Mouse (Mus musculus): Measurements from ENCODE around the gene Apc2.

Gene Apc2

GRCm38 (mm10) chr10:80321670-80322581 is 26.1 kb downstream of the Apc2 start:
- peak in 1 of 2 experiments; percentile 28 for DNase-seq

- peak in 1 of 2 experiments; percentile 43 for DNase-seq
These were observed 27.0 kb downstream of the Apc2 start for GRCm38 (mm10) chr10:80322811-80323211.

- DNase-seq = peak; percentile 67 to 76
These were observed 27.7 kb downstream of the Apc2 start for GRCm38 (mm10) chr10:80323261-80324119.

- no peak for DNase-seq
These were observed 28.6 kb downstream of the Apc2 start for GRCm38 (mm10) chr10:80324120-80325037.

DNA sequence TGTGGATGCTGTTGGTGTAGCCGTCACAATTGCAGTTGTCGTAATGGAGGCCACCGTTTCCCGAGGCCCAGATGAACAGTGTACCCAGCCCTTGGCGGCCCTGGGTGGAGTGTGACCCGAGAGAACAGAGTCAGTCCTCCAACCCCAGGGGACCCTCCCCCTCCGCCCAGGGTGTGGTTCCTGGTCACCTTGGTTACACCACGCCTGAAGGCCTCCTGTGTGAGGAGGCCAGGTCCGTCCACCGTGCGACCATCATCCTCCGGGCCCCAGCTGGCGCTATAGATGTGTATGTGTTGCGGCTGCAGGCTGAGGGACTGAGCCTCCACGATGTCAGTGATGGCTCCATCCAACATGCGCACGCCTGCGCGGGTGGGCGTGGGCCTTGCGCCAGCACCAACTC is 29.3 kb downstream of the Apc2 start:
- no peak for DNase-seq

- DNase-seq = peak; percentile 92 to 96
These were observed 33.7 kb downstream of the Apc2 start, which contains the start of the genes Pcsk4 and Reep6 for GRCm38 (mm10) chr10:80329273-80330081. Gene Pcsk4 (minus strand): TSS chr10:80329498. Gene Reep6 (plus strand): TSS chr10:80329953.

DNA sequence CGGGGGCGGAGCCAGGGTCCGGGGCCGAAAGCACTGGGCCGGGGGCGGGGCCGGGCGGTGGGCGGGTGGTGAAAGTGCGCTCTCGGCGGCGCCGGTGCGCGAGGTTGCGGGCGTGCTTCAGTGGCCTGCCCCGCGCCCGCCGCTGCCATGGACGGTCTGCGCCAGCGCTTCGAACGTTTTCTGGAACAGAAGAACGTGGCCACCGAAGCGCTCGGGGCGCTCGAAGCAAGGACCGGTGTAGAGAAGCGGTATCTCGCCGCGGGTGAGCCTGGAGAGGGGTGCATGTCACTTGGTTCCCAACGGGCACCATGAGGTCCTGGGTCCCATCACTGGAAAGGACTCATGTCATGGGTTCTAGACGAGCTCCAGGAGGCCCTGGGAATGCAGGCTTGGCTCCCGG is 34.3 kb downstream of the Apc2 start:
- DNase-seq = no peak

DNA sequence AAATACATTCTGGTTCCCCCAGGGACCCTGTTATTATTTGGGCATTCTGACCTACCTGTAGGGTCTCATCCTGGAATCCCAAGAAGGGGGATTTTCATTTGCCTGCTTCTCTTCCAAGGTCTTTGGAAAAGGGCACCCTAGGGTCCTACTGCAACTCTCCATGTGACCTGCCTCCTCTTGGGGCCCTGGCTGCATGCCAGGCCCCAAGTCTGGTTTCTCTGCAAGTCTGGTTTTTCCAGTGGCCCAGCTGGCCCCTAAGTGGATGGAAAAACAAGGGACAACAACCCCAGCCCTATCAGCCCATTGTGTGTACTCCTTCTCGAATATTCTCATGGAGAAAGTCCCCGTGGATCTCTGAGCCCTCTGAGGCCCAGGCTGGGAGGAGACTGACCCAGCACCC is 35.1 kb downstream of the Apc2 start:
- no peak for DNase-seq

DNA sequence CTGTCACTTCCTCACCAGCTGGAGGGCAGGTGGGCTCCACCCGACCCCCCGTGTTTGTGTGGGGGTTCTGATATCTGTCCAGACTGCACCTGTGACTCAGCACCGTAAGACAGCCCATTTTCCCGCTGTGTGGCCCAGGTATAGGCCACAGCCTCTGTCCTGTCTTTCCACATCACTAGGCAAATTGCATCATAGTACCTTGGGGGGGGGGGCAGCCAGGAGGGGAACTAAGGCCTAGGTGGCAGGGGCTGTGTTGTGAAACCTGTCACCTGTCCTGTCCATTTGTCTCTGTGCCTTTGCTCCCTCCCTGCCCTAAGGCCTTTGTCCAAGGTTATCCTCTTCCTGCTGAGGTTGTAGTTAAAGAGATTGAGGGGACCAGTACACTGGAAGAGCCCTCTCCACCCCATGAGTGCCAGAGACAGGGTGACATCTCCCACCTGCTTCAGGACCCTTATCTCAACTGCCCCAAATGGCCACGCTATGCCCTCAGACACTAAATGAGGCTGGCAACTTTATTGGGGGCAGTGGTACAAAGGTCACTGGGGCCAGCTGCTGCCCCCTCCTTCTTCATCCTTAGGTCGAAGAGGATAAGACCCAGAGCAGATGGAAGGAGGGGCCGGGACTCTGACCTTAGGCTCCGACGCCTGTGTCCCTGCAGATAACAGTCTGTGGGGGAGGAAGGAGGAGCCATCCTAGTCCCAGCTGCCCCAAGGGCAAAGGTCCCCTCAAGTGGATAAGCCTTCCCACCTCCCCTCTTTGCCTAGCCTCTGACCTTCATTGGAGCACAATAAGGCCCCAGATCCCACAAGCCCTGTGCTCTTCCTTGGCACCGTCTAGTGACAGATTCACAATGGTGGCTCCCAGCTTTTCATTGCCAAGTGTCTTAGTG is 36.1 kb downstream of the Apc2 start:
- no peak for DNase-seq

GRCm38 (mm10) chr10:80332525-80332989 is 36.8 kb downstream of the Apc2 start:
- peak; percentile 63 to 71 for DNase-seq

DNA sequence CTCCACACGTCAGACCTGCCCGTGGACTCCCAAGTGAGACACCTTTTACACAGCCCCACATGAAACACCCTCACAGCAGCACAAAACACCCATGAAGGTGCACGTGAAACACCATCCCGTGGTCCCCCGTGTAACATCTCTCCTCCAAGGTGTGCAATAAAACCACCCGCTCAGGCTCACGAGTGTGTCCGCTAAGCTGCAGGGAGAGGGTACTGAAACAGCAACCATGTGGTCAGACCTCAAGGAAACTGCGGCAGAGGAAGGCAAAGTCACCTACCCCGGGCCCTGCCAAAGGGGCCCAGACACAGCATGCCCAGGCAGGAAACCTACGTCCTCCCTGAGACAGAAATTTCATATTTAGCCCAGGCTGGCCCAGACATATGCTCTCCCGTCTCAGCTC is 40.5 kb downstream of the Apc2 start:
- no peak for DNase-seq

DNA sequence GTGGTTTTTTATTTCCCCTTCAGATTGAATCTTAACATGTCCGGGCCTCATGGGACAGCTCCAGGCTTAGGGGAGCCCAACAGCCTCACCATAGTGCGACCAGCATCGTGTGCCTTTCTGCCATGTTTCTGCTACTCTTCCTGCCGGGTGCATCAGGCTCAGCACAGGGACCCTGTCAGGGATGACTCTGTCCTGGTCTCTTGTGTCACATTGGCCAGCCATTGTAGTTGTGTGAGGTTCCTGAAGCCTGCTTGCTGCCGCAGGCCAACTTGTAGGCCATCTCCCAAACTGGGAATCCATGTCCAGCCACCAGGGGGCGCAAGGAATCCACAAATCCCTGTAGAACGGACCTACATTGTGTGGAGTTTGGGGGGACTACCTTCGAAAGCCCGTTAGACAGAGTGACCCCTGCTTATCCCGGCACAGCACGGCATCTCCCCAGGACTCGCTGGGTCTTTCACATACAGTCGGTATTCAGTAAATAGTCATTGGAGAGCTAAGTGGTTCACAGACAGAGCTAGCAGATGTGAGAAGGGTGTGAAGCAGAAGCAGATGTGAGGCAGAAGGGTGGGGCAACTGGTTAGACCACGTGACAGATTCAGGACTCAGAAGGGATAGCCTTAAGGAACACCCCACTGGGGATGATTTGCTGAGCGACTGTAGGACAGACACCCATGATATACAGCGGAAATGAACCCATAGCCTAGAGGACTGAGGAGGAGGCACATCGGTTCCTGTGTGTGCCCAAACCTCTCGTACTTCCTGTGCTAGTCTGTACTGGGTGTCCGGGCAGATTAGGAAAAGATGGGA is 44.4 kb downstream of the Apc2 start:
- DNase-seq = peak; percentile 82 to 89

- no peak for DNase-seq
These were observed 45.2 kb downstream of the Apc2 start for GRCm38 (mm10) chr10:80341026-80341425.

DNA sequence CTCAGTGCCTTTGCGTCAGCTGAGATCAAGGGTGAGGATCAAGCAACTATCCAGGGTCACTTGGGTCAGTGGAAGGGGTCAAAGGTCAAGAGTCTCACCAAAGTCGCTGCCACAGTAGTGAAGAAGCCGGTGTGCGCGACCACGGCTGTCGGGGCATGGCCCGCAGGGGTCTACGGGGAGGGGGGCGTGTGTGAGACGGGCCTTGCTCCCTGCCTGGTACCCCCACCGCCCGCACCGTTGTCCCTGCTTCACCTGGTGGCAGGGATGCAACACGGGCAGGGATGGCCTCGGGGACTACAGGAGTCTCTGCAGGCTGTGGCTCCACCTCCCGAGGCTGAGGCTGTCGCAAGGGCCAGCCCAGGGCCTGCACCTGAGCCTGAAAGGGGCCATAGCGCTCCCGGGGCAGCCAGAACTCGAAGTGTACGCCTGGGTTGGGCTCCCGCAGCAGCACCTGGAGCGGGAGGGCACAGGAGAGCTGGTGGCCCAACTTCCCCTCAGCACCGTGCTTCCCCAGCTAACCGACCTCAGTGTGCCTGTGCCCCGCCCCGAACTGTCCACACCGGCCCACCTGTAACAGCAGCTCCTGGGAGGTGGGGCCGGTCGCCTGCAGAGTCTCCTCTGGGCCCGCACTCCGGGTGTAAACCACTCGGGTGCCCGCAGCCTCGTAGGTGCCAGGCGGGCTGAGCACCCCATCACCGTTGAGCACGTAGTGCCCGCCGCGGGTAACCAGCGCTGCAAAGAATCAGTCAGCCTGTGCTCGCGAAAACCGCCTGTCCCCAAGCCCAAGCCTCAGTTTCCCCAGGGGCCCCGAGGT is 45.9 kb downstream of the Apc2 start:
- no peak for DNase-seq

DNA sequence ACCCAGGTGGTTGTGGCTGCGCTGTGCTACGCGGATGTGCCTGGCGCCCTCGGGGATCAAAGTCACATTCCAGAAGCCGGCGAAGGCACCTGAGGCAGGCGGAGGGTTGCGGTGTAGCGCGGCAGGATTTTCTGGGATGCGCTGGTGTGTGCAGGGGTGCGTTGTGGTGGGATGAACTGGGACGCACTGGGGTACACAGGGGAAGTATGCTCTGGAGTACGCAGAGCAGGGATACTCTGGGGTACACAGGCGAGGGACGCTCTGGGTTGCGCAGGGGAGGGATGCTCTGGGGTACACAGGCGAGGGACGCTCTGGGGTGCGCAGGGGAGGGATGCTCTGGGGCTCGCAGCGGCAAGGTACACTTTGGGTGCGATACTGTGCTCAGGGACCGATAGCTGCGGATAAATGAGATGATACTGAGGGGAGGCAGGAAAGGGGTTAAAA is 46.5 kb downstream of the Apc2 start:
- DNase-seq = no peak

DNA sequence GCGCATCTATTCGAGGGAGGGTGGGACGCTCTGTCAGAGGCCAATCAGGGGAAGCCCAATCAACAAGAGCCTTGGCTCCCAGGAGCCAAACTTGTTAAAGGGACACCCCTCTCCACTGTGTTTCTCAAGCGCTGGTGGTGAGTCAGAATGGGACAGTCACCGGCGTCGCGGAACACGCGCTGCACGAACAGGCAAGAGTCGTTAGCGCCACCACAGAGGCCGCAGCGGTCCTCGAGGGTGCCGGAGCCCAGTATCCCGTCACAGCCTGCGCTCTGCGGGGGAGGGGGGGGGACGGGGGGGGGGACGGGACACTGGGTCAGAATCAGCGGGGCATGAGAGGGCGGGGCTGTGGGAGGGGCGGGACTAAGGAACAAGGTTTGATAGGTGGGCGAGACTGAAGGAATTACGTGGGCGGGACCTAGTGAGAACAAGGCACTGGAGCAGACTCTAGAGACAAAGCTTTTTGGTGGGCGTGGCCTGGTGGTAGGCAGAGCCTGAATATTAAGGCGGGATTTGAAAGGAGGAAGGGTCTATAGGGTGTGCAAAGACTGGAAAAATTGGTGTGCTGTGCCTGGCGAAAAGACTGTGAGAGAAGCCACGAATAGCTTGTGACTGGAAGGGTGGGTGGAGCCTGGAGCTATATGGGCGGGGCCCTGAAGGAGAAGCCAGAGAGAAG is 47.1 kb downstream of the Apc2 start:
- peak in 1 of 2 experiments; percentile 16 for DNase-seq

DNA sequence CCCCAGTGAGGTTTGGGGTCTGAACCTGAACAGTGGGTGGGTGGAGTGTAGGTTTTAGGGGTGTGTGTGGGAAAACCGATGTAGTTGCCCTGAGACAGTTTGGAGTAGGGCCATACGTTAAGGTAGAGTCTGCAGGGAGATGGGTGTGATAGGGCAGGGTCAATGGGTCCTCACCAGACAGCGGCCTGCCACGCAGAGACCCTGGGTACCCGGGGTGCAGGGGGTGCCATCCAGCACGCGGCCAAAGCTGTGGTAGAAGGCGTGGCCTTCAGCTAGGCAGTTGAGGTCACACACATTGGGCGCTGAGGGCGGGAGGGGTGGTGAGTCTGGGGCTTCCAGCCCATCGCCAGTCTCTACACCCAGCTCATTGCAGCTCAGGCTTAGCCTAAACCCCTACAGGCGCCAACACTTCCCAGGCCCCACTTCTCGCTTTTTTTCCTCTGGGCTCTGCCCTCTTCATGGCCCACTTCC is 47.7 kb downstream of the Apc2 start:
- DNase-seq = no peak
